Mouse (Mus musculus) limb, embryonic 13.5 days (tissue): ENCODE results near the gene Cby3. TPM values are rescaled to one million over a fixed set of nuclear protein-coding genes. Genes with fewer than 3 reads are reported as not detected.

ENCODE experiments used
- ATAC-seq: fragments of 200-750 bp; cut with Nextera tagmentation; 2 replicates; pipeline ENCODE4 v1.8.0; 2017; ENCODE audit warnings: low read depth, moderate number of reproducible peaks, moderate TSS enrichment; ENCODE audit not compliant: low FRiP score
- H3K27ac ChIP-seq: fragments of 300-500 bp; sonication (generic); 2 replicates; pipeline ENCODE4 v1.5.1; 2015; ENCODE audit warnings: inconsistent platforms, mild to moderate bottlenecking, moderate library complexity
- H3K27me3 ChIP-seq: fragments of 300-500 bp; sonication (generic); 2 replicates; pipeline ENCODE4 v1.6.1; 2015; ENCODE audit warnings: mild to moderate bottlenecking, inconsistent platforms
- H3K36me3 ChIP-seq: fragments of 300-500 bp; sonication (generic); 2 replicates; pipeline ENCODE4 v1.6.1; 2015; ENCODE audit warnings: inconsistent platforms, mild to moderate bottlenecking, moderate library complexity
- H3K4me1 ChIP-seq: fragments of 300-500 bp; sonication (generic); 2 replicates; pipeline ENCODE4 v1.6.1; 2015; ENCODE audit warnings: inconsistent platforms
- H3K4me2 ChIP-seq: fragments of 300-500 bp; sonication (generic); replicated peaks from 2 replicates; pipeline ENCODE4 v1.6.1; 2015; ENCODE audit warnings: inconsistent platforms, mild to moderate bottlenecking, moderate library complexity
- H3K4me3 ChIP-seq: fragments of 300-500 bp; sonication (generic); 2 replicates; pipeline ENCODE4 v1.5.1; 2015; ENCODE audit warnings: moderate library complexity, mild to moderate bottlenecking, inconsistent platforms
- H3K9ac ChIP-seq: fragments of 300-500 bp; sonication (generic); 2 replicates; pipeline ENCODE4 v1.6.1; 2015; ENCODE audit warnings: mild to moderate bottlenecking, inconsistent platforms
- H3K9me3 ChIP-seq: fragments of 300-500 bp; sonication (generic); 2 replicates; pipeline ENCODE4 v1.6.1; 2016; ENCODE audit warnings: inconsistent platforms
- WGBS: fragments of 180-500 bp; shearing (Covaris S2); methylation state at CpG from one replicate; pipeline ENCODE4 v1.1.7; 2015; 5-methylcytosine and 5-hydroxymethylcytosine counted together
- polyA plus RNA-seq: library from polyadenylated mRNA; unstranded; fragments of >200 nt; fragmentation: Nextera tagmentation; extraction: Ambion mirVana; gene quantifications from 2 replicates; pipeline ENCODE4 v1.2.1, GENCODE M21; 2015

The Cby3 gene
- polyA plus RNA-seq, 1 experiment from 2014 or later: 0.79 TPM

GRCm38 (mm10) chr11:50367531-50367930 is 13.3 kb downstream of the Cby3 start:
- H3K9me3 ChIP-seq: no peaks in the 10 kb centered on the region
- H3K27me3 ChIP-seq: no peaks in the 10 kb centered on the region
- no peak overlapping the region for H3K4me3 ChIP-seq
- no peak overlapping the region for H3K9ac ChIP-seq
- no peak overlapping the region for H3K27ac ChIP-seq
- WGBS: 91% methylated on average over 9 of the region's 9 CpGs
- ATAC-seq: no peak
- no peaks in the 10 kb centered on the region for H3K36me3 ChIP-seq
- H3K4me2 ChIP-seq: no peak overlapping the region
- 0 out of 2 replicates have a peak, but pooled peaks cover 3% of the 10 kb centered on the region for H3K4me1 ChIP-seq

GRCm38 (mm10) chr11:50369360-50369911 is 15.2 kb downstream of the Cby3 start:
- H3K4me2 ChIP-seq: no peak overlapping the region
- 0 out of 2 replicates have a peak, but pooled peaks cover 3% of the 10 kb centered on the region for H3K4me1 ChIP-seq
- no peaks in the 10 kb centered on the region for H3K27me3 ChIP-seq
- 91% methylated on average over 5 of the region's 5 CpGs for WGBS
- no peak for ATAC-seq
- no peak overlapping the region for H3K4me3 ChIP-seq
- H3K27ac ChIP-seq: no peak overlapping the region
- no peaks in the 10 kb centered on the region for H3K36me3 ChIP-seq
- no peak overlapping the region for H3K9ac ChIP-seq
- H3K9me3 ChIP-seq: no peaks in the 10 kb centered on the region

GRCm38 (mm10) chr11:50370969-50371368 is 16.7 kb downstream of the Cby3 start:
- Histone ChIP-seq H3K9ac (no peak overlapping the region; the same call in 1 of the 2 replicates), H3K9me3 (no peaks in the 10 kb centered on the region), H3K27ac (no peak overlapping the region), H3K4me2 (peak overlapping the region; percentile 66), H3K27me3 (no peaks in the 10 kb centered on the region), H3K4me3 (peak overlapping the region; percentile 45), H3K36me3 (no peaks in the 10 kb centered on the region), H3K4me1 (peaks cover 3% of the 10 kb centered on the region; the same call in 1 of the 2 replicates)
- 69% methylated on average over 4 of the region's 4 CpGs for WGBS
- no peak for ATAC-seq

GRCm38 (mm10) chr11:50371399-50371841 is 17.2 kb downstream of the Cby3 start:
- no peaks in the 10 kb centered on the region for H3K9me3 ChIP-seq
- WGBS: 2% methylated on average over 18 of the region's 18 CpGs
- 0 out of 2 replicates have a peak, but pooled peaks have one; percentile 59 for ATAC-seq
- no peak overlapping the region for H3K27ac ChIP-seq
- no peaks in the 10 kb centered on the region for H3K36me3 ChIP-seq
- H3K4me1 ChIP-seq: peaks cover 8% of the 10 kb centered on the region
- no peaks in the 10 kb centered on the region for H3K27me3 ChIP-seq
- peak overlapping the region; percentile 45 for H3K4me3 ChIP-seq
- H3K9ac ChIP-seq: peak overlapping the region; percentile 66
- peak overlapping the region; percentile 66 for H3K4me2 ChIP-seq

- no peak overlapping the region for H3K27ac ChIP-seq
Measured at GRCm38 (mm10) chr11:50371911-50372310, 17.6 kb downstream of the Cby3 start.

GRCm38 (mm10) chr11:50373086-50373485 is 18.8 kb downstream of the Cby3 start:
- Histone ChIP-seq H3K27ac (no peak overlapping the region), H3K27me3 (no peaks in the 10 kb centered on the region), H3K36me3 (no peaks in the 10 kb centered on the region), H3K9me3 (no peaks in the 10 kb centered on the region), H3K4me2 (no peak overlapping the region), H3K4me3 (no peak overlapping the region), H3K9ac (no peak overlapping the region), H3K4me1 (peaks cover 11% of the 10 kb centered on the region)
- no peak for ATAC-seq

More at GRCm38 (mm10) chr11:50371911-50372310, 17.6 kb downstream of the Cby3 start:
- Histone ChIP-seq H3K9me3 (no peaks in the 10 kb centered on the region), H3K4me1 (peaks cover 11% of the 10 kb centered on the region), H3K4me3 (peak overlapping the region; percentile 45), H3K27me3 (no peaks in the 10 kb centered on the region), H3K4me2 (peak overlapping the region; percentile 66), H3K9ac (peak overlapping the region; percentile 66), H3K36me3 (no peaks in the 10 kb centered on the region)
- no peak for ATAC-seq
- WGBS: 91% methylated on average over 1 of the region's 1 CpGs

- Histone ChIP-seq H3K36me3 (0 out of 2 replicates have a peak, but pooled peaks cover under 1% of the 10 kb centered on the region), H3K9ac (no peak overlapping the region), H3K4me2 (no peak overlapping the region), H3K27ac (no peak overlapping the region), H3K27me3 (no peaks in the 10 kb centered on the region), H3K4me3 (no peak overlapping the region), H3K9me3 (no peaks in the 10 kb centered on the region), H3K4me1 (peaks cover 11% of the 10 kb centered on the region)
- WGBS: 83% methylated on average over 1 of the region's 1 CpGs
- no peak for ATAC-seq
Measured at GRCm38 (mm10) chr11:50373621-50374020, 19.4 kb downstream of the Cby3 start.

GRCm38 (mm10) chr11:50374286-50375015 is 20.2 kb downstream of the Cby3 start:
- H3K36me3 ChIP-seq: peaks cover 9% of the 10 kb centered on the region
- no peak for ATAC-seq
- no peak overlapping the region for H3K4me3 ChIP-seq
- no peak overlapping the region for H3K9ac ChIP-seq
- WGBS: 86% methylated on average over 13 of the region's 13 CpGs
- peaks cover 16% of the 10 kb centered on the region for H3K4me1 ChIP-seq
- no peak overlapping the region for H3K4me2 ChIP-seq
- H3K27me3 ChIP-seq: no peaks in the 10 kb centered on the region
- no peak overlapping the region for H3K27ac ChIP-seq
- H3K9me3 ChIP-seq: no peaks in the 10 kb centered on the region

GRCm38 (mm10) chr11:50375421-50375820 is 21.2 kb downstream of the Cby3 start:
- H3K4me3 ChIP-seq: no peak overlapping the region
- H3K4me1 ChIP-seq: peaks cover 20% of the 10 kb centered on the region
- no peak for ATAC-seq
- no peaks in the 10 kb centered on the region for H3K9me3 ChIP-seq
- no peaks in the 10 kb centered on the region for H3K27me3 ChIP-seq
- H3K4me2 ChIP-seq: no peak overlapping the region
- 88% methylated on average over 5 of the region's 5 CpGs for WGBS
- H3K36me3 ChIP-seq: peaks cover 14% of the 10 kb centered on the region
- no peak overlapping the region for H3K27ac ChIP-seq
- no peak overlapping the region for H3K9ac ChIP-seq

GRCm38 (mm10) chr11:50376156-50376790 is 22.0 kb downstream of the Cby3 start:
- Histone ChIP-seq H3K4me1 (peaks cover 21% of the 10 kb centered on the region), H3K36me3 (peaks cover 15% of the 10 kb centered on the region), H3K27ac (peak overlapping the region; percentile 100), H3K27me3 (no peaks in the 10 kb centered on the region), H3K4me3 (peak overlapping the region; percentile 96), H3K9me3 (no peaks in the 10 kb centered on the region), H3K4me2 (peak overlapping the region; percentile 82), H3K9ac (peak overlapping the region; percentile 86)
- no peak for ATAC-seq
- 20% methylated on average over 10 of the region's 10 CpGs for WGBS

GRCm38 (mm10) chr11:50376911-50377891 is 22.9 kb downstream of the Cby3 start, which contains the start of gene Hnrnph1:
Gene Hnrnph1, plus strand, starts transcription at chr11:50376990.
- peak; percentile 94 for ATAC-seq
- under 1% methylated on average over 76 of the region's 76 CpGs for WGBS

More at GRCm38 (mm10) chr11:50376911-50377891, 22.9 kb downstream of the Cby3 start, which contains the start of gene Hnrnph1:
- H3K36me3 ChIP-seq: peaks cover 20% of the 10 kb centered on the region
- H3K4me3 ChIP-seq: peak within 1 kb of the TSS; percentile 96
- H3K27me3 ChIP-seq: no peaks in the 10 kb centered on the region
- peak within 1 kb of the TSS; percentile 99 for H3K9ac ChIP-seq
- H3K4me2 ChIP-seq: peak within 1 kb of the TSS; percentile 88
- H3K4me1 ChIP-seq: peaks cover 20% of the 10 kb centered on the region
- H3K9me3 ChIP-seq: no peaks in the 10 kb centered on the region
- H3K27ac ChIP-seq: peak within 1 kb of the TSS; percentile 100
